Mouse (Mus musculus) cerebellum, adult 11 months (tissue): ENCODE results near the gene Ric3.
"Not testable (repeated sequence)": the region's sequence is repeated elsewhere in the genome, so short reads cannot be mapped to it uniquely, and the experiment has no call there.

ENCODE experiments used
- DNase-seq: peaks from one replicate; pipeline ENCODE4 v3.0.0; 2022

Gene Ric3

DNA sequence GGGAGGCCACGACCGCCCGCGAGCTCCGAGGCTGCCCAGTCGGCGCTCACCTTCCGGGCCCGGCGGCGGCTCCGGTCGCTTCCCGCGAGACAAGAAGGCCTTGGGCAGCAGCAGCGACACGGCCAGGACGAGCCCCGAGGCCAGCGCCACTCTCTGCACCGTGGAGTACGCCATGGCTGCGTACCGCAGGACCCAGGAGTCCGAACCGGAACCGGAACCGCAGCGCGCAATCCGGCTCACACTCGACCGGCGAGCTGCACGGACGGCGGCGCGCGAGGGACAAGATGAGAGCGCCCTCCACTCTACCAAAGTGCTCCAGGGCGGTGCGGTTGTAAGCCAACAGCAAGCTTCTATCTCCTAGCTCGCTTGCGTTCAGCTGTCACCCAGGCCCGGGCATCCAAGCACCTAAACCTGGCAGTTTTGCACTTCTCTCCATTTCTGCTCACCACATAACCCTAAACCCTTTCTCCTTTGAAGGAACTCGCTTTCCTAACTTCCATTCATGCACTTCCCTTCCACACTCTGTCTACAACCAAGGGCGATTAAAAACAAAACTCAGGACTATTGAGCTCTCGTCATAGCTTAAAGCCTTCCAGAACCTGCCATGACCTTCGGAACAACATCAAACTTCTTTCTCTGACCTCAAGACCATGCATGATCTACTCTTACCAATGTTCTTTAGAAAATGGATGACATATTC is at the start of gene Ric3:
Ric3 (minus strand) TSS at position 219 of the 700 bp plus-strand sequence.
- peak; percentile 86 for DNase-seq

- DNase-seq: no peak
Measured at GRCm38 (mm10) chr7:109131565-109131964, 48.4 kb upstream of the Ric3 start.

DNA sequence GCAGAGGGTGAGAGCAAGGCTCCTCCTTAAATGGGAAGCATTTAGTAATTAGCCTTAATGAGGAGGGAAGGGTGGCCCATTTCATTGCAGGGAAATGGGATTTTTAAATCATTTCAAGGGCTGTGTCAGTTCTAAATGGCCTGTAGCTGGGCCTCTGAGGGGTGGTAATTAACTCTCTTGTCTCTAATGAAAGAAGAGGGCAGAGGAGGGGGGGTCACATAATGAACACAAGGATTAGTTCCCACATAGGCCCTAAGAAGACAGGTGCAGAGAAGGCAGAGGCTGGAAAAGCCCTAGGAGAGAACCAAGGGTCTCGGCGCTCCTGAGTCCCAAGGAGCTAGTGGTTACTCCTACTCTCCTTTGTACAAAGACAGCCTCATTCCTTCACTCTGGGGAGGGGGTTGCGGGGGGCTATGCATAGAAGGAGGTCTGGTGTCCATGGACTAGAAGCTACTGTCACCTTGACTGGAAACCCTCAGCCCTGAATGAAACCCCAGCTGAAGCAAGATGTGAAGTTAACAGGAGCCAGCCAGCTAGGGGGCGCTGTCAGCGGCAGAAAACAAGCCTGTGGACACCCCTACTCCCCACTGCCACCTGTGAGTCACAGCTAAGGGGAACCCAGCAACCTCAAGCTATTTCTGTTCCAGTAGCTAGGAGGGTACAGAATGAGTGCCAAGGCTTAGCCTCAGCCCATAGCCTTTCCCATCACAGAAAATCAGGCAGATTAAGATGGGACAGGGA is 47.0 kb upstream of the Ric3 start:
- DNase-seq: no peak

GRCm38 (mm10) chr7:109129442-109129841 is 46.3 kb upstream of the Ric3 start:
- DNase-seq: no peak

DNA sequence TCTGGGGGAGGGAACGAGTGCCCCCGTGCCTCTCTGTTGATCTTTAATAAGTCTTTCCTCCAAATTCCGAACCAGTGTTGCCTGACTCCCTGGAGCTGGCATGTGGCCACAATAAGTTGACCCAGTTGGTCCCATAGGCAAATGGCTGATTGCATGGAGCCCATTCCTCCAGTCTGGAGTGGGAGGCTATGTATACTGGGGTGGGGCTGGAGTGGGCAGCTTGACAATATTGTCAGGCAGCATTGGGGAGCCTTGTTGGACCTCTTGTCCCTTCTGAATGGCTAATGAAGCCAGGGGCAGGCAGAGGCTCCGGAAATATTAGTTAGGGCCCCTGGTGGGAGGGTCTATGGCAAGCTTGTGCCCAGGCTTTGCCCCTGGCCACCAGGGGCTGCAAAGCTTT is 32.8 kb upstream of the Ric3 start:
- no peak for DNase-seq

GRCm38 (mm10) chr7:109115488-109115887 is 32.4 kb upstream of the Ric3 start:
- DNase-seq: not testable (repeated sequence)

GRCm38 (mm10) chr7:109114950-109115349 is 31.8 kb upstream of the Ric3 start:
- no peak for DNase-seq

DNA sequence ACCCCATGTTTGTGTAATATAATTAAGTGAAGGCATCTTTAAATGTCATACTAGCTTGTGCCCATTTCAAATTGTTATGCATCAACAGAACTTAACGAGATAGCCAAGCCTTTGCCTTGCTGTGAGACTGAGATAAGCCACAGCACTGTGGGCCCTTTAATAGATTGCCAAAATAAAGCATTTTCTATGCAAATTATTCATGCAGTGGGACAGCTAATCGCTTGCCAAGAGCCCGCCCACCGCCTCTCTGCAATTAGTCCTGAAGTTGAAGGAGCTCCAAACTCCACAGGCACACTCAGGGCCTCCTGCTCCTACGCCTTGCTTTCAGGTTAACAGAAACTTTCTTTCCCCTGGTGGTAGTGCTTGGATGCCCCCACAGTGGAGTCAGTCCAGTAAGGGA is 27.9 kb upstream of the Ric3 start:
- no peak for DNase-seq

- DNase-seq: no peak
Measured at GRCm38 (mm10) chr7:109104894-109105293, 21.8 kb upstream of the Ric3 start.

DNA sequence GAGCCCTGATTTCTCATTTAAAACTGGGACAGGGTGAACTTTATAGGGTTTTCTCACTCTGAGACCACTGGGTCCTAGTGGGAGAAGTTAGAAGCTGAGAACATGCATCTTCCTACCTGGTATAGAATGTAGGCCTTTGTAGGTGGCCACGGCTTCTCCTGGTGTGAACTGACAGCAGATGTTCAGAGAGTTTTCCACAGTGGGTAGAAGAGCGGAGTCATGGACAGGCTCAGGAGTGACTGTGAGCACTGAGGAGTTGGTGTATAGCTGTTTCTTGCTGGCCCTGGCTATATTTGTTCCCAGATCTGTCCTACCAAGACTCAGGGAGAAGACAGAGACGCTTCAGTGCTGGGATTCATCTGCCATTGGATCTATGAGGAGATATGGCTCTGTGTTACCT is 18.0 kb upstream of the Ric3 start:
- DNase-seq: no peak

DNA sequence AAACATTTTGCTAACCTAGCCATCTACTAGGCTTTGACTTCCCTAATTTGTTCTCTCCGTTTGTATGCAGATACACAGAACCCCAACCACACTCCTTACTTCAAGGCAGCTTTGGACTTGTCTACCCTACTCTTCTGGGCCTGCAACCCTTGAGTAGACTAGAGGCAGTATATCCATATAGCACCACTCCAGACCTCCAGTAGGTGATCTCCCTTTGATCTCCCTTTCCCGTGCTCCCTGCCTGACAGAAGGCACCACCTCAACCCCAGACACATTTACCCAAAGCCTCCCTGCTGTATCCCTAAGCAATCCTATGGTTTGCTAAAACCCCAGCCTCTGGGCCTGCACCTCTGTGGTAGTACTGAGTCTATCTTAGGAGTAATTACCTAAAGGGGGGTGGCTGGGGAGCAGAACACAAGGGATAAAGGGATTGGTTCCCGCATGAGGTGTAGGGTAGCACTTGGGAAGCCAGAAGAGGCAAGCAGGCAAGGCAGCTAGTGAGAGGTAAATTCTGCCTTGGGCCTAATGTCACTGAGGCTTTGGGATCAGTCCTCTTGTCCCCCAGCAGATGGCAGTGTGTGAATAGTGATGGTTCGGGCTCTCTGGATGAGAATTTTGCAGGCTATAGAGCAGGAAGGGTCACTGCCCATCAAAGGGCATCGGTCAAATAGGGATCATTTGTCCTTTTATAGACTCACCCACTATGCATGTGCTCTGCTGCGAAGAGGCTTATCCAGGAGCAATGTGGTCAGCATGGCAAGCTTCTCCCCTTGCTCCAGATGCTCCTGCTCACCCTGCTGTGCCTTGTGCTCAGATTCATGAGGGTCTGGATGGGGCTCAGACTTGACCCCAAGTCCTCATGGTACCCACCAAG is 15.3 kb upstream of the Ric3 start:
- DNase-seq: peak; percentile 47

- DNase-seq: no peak
Measured at GRCm38 (mm10) chr7:109097203-109097602, 14.1 kb upstream of the Ric3 start.

GRCm38 (mm10) chr7:109096618-109097017 is 13.5 kb upstream of the Ric3 start:
- no peak for DNase-seq

GRCm38 (mm10) chr7:109094294-109094693 is 11.2 kb upstream of the Ric3 start:
- no peak for DNase-seq

DNA sequence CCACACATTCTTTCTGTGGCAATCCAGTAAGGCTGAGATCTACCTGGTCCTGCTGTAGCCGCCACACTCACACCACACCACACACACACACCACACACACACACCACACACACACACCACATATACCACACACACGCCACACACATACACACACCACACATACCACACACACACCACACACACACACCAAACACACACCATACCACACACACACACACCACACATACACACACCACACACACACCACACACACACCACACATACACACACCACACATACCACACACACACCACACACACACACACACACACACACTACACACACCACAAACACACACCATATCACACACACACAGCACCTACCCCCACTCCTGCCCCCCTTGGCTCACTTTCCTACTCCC is 8.2 kb upstream of the Ric3 start:
- not testable (repeated sequence) for DNase-seq

DNA sequence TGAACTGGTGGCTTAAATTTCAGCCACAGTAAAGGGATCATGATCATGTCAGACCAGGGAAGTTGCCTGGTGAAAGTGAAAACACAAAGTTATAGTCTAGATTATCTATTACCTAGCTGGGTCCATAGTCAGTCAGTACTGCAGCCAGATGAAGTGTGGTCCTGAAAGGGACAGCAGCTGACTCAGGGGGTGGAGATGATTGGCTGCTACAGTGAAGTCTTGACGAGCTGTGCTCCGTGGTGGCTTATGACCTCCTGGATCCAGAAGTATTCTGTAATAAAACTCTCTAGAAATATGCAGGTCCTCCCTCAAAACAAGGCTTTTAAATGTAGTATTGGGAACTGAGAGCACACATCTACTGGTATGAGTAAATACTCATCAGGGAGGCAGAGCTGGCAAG is 3.8 kb upstream of the Ric3 start:
- DNase-seq: no peak

GRCm38 (mm10) chr7:109083813-109084184 is 668 bp upstream of the Ric3 start:
- no peak for DNase-seq

DNA sequence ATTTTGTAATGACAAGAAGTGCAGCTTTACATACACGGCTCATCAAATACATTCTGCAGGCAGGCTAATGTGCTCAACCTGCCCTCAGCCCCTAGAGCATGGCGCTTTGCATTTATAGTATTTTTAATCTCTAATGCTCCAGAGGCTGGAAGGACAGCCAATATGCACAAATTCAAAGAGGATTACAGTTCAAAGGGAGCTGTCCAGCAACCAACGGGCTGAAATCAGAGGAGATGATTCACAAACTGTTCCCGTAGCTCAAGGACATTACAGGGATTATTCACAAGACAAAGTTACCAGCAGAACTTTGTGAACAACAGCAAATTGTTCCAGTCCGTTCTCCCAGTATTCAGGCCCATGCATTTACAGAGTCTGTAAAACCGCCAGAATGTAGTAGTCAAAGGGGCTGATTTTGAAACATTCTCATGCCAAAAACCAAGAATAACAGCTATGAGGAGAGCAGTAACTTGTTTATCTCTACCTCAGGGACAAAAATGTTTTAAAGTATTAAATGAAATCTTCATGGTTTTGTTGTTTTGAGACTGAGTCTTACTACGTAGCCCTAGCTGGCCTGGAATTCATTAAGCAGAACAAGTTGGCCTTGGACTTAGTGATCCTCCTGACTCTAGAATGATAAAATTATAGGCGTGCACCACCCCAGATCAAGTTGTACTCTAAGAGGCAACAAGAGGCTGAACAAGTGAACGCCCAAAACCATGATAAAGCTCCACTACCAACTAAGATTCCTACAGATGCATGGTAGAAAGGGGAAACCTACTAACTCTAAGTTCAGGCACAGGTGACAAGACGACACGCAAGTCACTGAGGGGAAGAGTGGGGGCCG is 640 bp downstream of the Ric3 start:
- no peak for DNase-seq

- DNase-seq: no peak
Measured at GRCm38 (mm10) chr7:109072326-109072725, 10.8 kb downstream of the Ric3 start.

GRCm38 (mm10) chr7:109069641-109070040 is 13.5 kb downstream of the Ric3 start:
- DNase-seq: no peak

GRCm38 (mm10) chr7:109059536-109059935 is 23.6 kb downstream of the Ric3 start:
- no peak for DNase-seq

GRCm38 (mm10) chr7:109050831-109051230 is 32.3 kb downstream of the Ric3 start:
- peak; percentile 80 for DNase-seq

DNA sequence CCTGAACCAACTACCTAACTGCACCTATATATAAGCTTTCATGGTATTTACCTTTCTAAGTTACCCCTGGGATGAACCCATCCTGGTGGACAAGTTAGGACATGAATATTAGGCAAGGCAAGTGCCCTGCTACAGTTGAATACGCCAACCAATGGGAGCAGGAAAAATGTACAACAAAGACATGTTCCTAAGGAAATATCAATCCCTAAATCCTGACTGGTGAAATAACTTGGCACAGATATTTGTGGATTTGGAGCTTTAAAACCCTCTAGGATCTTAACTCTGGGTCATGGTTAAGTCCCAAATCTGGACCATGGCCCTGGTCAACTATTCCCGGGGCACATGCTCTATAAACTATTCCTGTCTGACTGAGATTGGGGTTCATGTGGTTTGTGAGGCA is 37.3 kb downstream of the Ric3 start:
- DNase-seq: no peak
